Mouse (Mus musculus) c-Kit-negative CD71-positive TER-119-positive erythroid progenitor cells, embryonic 14.5 days (primary cell): Measurements from ENCODE around the gene Slamf8.

Experiments
- DNase-seq: peaks from one replicate; pipeline ENCODE4 v3.0.0-alpha.2; 2013; ENCODE audit warnings: low read depth, low spot score

The Slamf8 gene

GRCm38 (mm10) chr1:172593956-172594355, 3.6 kb upstream of the Slamf8 start:
- DNase-seq, result no peak

- DNase-seq, result no peak
Observed at GRCm38 (mm10) chr1:172593321-172593720, 3.0 kb upstream of the Slamf8 start.

- no peak for DNase-seq
Observed at GRCm38 (mm10) chr1:172585612-172586567, 4.5 kb downstream of the Slamf8 start.

- DNase-seq, result no peak
Observed at GRCm38 (mm10) chr1:172585026-172585425, 5.3 kb downstream of the Slamf8 start.

GRCm38 (mm10) chr1:172584271-172584670, 6.1 kb downstream of the Slamf8 start:
- DNase-seq, result no peak

- no peak for DNase-seq
Observed at GRCm38 (mm10) chr1:172582436-172582835, 7.9 kb downstream of the Slamf8 start.

GRCm38 (mm10) chr1:172580116-172580515, 10.3 kb downstream of the Slamf8 start:
- no peak for DNase-seq

- DNase-seq, result no peak
Observed at GRCm38 (mm10) chr1:172567758-172568157, 22.6 kb downstream of the Slamf8 start.

GRCm38 (mm10) chr1:172566131-172566530, 24.2 kb downstream of the Slamf8 start:
- no peak for DNase-seq

GRCm38 (mm10) chr1:172563465-172563828, 26.9 kb downstream of the Slamf8 start:
- no peak for DNase-seq

GRCm38 (mm10) chr1:172562641-172563464, 27.5 kb downstream of the Slamf8 start:
- no peak for DNase-seq

- no peak for DNase-seq
Observed at GRCm38 (mm10) chr1:172555638-172556037, 34.7 kb downstream of the Slamf8 start, which contains the start of gene Vsig8. Gene Vsig8 (plus strand): TSS chr1:172555938.

GRCm38 (mm10) chr1:172552623-172553022, 37.7 kb downstream of the Slamf8 start:
- DNase-seq, result no peak

- DNase-seq, result no peak
Observed at GRCm38 (mm10) chr1:172551009-172551408, 39.4 kb downstream of the Slamf8 start.

- DNase-seq, result no peak
Observed at GRCm38 (mm10) chr1:172550551-172550951, 39.8 kb downstream of the Slamf8 start.

- no peak for DNase-seq
Observed at GRCm38 (mm10) chr1:172549717-172550116, 40.7 kb downstream of the Slamf8 start.

GRCm38 (mm10) chr1:172549314-172549713, 41.1 kb downstream of the Slamf8 start:
- DNase-seq, result no peak

GRCm38 (mm10) chr1:172548501-172548900, 41.9 kb downstream of the Slamf8 start:
- DNase-seq, result no peak

- no peak for DNase-seq
Observed at GRCm38 (mm10) chr1:172546062-172546461, 44.3 kb downstream of the Slamf8 start.

GRCm38 (mm10) chr1:172540283-172540820, 50.0 kb downstream of the Slamf8 start:
- no peak for DNase-seq

GRCm38 (mm10) chr1:172539827-172540226, 50.5 kb downstream of the Slamf8 start:
- DNase-seq, result no peak

GRCm38 (mm10) chr1:172535116-172535515, 55.3 kb downstream of the Slamf8 start:
- no peak for DNase-seq
